Mouse (Mus musculus): ENCODE measurements around the gene Gm17490. TPM values are rescaled to one million over a fixed set of nuclear protein-coding genes. Genes with fewer than 3 reads are reported as not detected.

Gene Gm17490
- polyA plus RNA-seq (2015; fragmentation: Nextera tagmentation; extraction: Ambion mirVana), result not detected in 2 replicates

GRCm38 (mm10) chr2:11625890-11626289 lies at the start of gene Gm17490:
TSS of gene Gm17490 (minus strand) at chr2:11626264.
- Histone ChIP-seq H3K4me1 (replicated peaks; ENCODE audit: control insufficient read depth, insufficient read depth, low read length) (no peaks in the 10 kb centered on the region), H3K4me3 (replicated peaks; ENCODE audit: low read length) (no peak within 1 kb of the TSS), H3K9ac (replicated peaks; ENCODE audit: low read depth, low read length) (no peak within 1 kb of the TSS), H3K27me3 (replicated peaks; ENCODE audit: control insufficient read depth, insufficient read depth, low read length) (no peaks in the 10 kb centered on the region), H3K9me3 (ENCODE audit: control insufficient read depth, low read length) (no peaks in the 10 kb centered on the region), H3K36me3 (ENCODE audit: control insufficient read depth, insufficient read depth) (no peaks in the 10 kb centered on the region), H3K4me2 (ENCODE audit: low read length) (no peak within 1 kb of the TSS), H3K27ac (ENCODE audit: low read length) (no peak within 1 kb of the TSS)
- WGBS, result 94% methylated on average over 5 of the region's 5 CpGs
- no peak for ATAC-seq

GRCm38 (mm10) chr2:11672144-11672543 lies 46.1 kb upstream of the Gm17490 start:
- Histone ChIP-seq H3K27ac (ENCODE audit: low read length) (no peak overlapping the region), H3K4me1 (replicated peaks; ENCODE audit: control insufficient read depth, insufficient read depth, low read length) (no peaks in the 10 kb centered on the region), H3K4me3 (replicated peaks; ENCODE audit: low read length) (no peak overlapping the region), H3K9ac (replicated peaks; ENCODE audit: low read depth, low read length) (no peak overlapping the region), H3K9me3 (ENCODE audit: control insufficient read depth, low read length) (peaks cover 2% of the 10 kb centered on the region; the same call in 1 of the 2 replicates), H3K27me3 (replicated peaks; ENCODE audit: control insufficient read depth, insufficient read depth, low read length) (no peaks in the 10 kb centered on the region), H3K36me3 (ENCODE audit: control insufficient read depth, insufficient read depth) (no peaks in the 10 kb centered on the region), H3K4me2 (ENCODE audit: low read length) (no peak overlapping the region)
- 16% methylated on average over 3 of the region's 3 CpGs for WGBS
- ATAC-seq, result no peak

- Histone ChIP-seq H3K27me3 (replicated peaks; ENCODE audit: control insufficient read depth, insufficient read depth, low read length) (no peaks in the 10 kb centered on the region), H3K4me2 (ENCODE audit: low read length) (no peak overlapping the region), H3K4me1 (replicated peaks; ENCODE audit: control insufficient read depth, insufficient read depth, low read length) (peaks cover 3% of the 10 kb centered on the region; the same call in 1 of the 2 replicates), H3K9me3 (ENCODE audit: control insufficient read depth, low read length) (no peaks in the 10 kb centered on the region), H3K36me3 (ENCODE audit: control insufficient read depth, insufficient read depth) (no peaks in the 10 kb centered on the region), H3K4me3 (replicated peaks; ENCODE audit: low read length) (no peak overlapping the region), H3K27ac (ENCODE audit: low read length) (no peak overlapping the region), H3K9ac (replicated peaks; ENCODE audit: low read depth, low read length) (no peak overlapping the region)
- 90% methylated on average over 3 of the region's 3 CpGs for WGBS
- no peak for ATAC-seq
Observed at GRCm38 (mm10) chr2:11665326-11665725, 39.3 kb upstream of the Gm17490 start.

GRCm38 (mm10) chr2:11664806-11665205 lies 38.7 kb upstream of the Gm17490 start:
- Histone ChIP-seq H3K4me1 (replicated peaks; ENCODE audit: control insufficient read depth, insufficient read depth, low read length) (peaks cover 3% of the 10 kb centered on the region; the same call in 1 of the 2 replicates), H3K27me3 (replicated peaks; ENCODE audit: control insufficient read depth, insufficient read depth, low read length) (no peaks in the 10 kb centered on the region), H3K4me3 (replicated peaks; ENCODE audit: low read length) (no peak overlapping the region), H3K4me2 (ENCODE audit: low read length) (no peak overlapping the region), H3K9ac (replicated peaks; ENCODE audit: low read depth, low read length) (no peak overlapping the region), H3K27ac (ENCODE audit: low read length) (no peak overlapping the region), H3K36me3 (ENCODE audit: control insufficient read depth, insufficient read depth) (no peaks in the 10 kb centered on the region), H3K9me3 (ENCODE audit: control insufficient read depth, low read length) (no peaks in the 10 kb centered on the region)
- ATAC-seq, result no peak
- 80% methylated on average over 4 of the region's 4 CpGs for WGBS

GRCm38 (mm10) chr2:11664367-11664766 lies 38.3 kb upstream of the Gm17490 start:
- peaks cover 3% of the 10 kb centered on the region; the same call in 1 of the 2 replicates for H3K4me1 ChIP-seq (replicated peaks; ENCODE audit: control insufficient read depth, insufficient read depth, low read length)
- H3K4me2 ChIP-seq (ENCODE audit: low read length), result peak overlapping the region; percentile 33
- no peak overlapping the region for H3K27ac ChIP-seq (ENCODE audit: low read length)
- no peak overlapping the region; the same call in 1 of the 2 replicates for H3K9ac ChIP-seq (replicated peaks; ENCODE audit: low read depth, low read length)
- no peaks in the 10 kb centered on the region for H3K27me3 ChIP-seq (replicated peaks; ENCODE audit: control insufficient read depth, insufficient read depth, low read length)
- no peaks in the 10 kb centered on the region for H3K9me3 ChIP-seq (ENCODE audit: control insufficient read depth, low read length)
- no peaks in the 10 kb centered on the region for H3K36me3 ChIP-seq (ENCODE audit: control insufficient read depth, insufficient read depth)
- 39% methylated on average over 6 of the region's 6 CpGs for WGBS
- 0 out of 2 replicates have a peak overlapping the region, but pooled peaks have one; percentile 4 for H3K4me3 ChIP-seq (replicated peaks; ENCODE audit: low read length)
- peak; percentile 66 for ATAC-seq

- Histone ChIP-seq H3K27me3 (replicated peaks; ENCODE audit: control insufficient read depth, insufficient read depth, low read length) (no peaks in the 10 kb centered on the region), H3K9me3 (ENCODE audit: control insufficient read depth, low read length) (no peaks in the 10 kb centered on the region), H3K27ac (ENCODE audit: low read length) (no peak overlapping the region), H3K36me3 (ENCODE audit: control insufficient read depth, insufficient read depth) (no peaks in the 10 kb centered on the region), H3K4me2 (ENCODE audit: low read length) (peak overlapping the region; percentile 33), H3K4me3 (replicated peaks; ENCODE audit: low read length) (0 out of 2 replicates have a peak overlapping the region, but pooled peaks have one; percentile 4), H3K4me1 (replicated peaks; ENCODE audit: control insufficient read depth, insufficient read depth, low read length) (peaks cover 3% of the 10 kb centered on the region; the same call in 1 of the 2 replicates), H3K9ac (replicated peaks; ENCODE audit: low read depth, low read length) (no peak overlapping the region; the same call in 1 of the 2 replicates)
- peak; percentile 90 for ATAC-seq
- WGBS, result 5% methylated on average over 10 of the region's 10 CpGs
Observed at GRCm38 (mm10) chr2:11663961-11664360, 37.9 kb upstream of the Gm17490 start.

- Histone ChIP-seq H3K27ac (ENCODE audit: low read length) (no peak overlapping the region), H3K4me3 (replicated peaks; ENCODE audit: low read length) (no peak overlapping the region), H3K9ac (replicated peaks; ENCODE audit: low read depth, low read length) (no peak overlapping the region), H3K4me1 (replicated peaks; ENCODE audit: control insufficient read depth, insufficient read depth, low read length) (peaks cover 3% of the 10 kb centered on the region; the same call in 1 of the 2 replicates), H3K27me3 (replicated peaks; ENCODE audit: control insufficient read depth, insufficient read depth, low read length) (no peaks in the 10 kb centered on the region), H3K4me2 (ENCODE audit: low read length) (no peak overlapping the region), H3K9me3 (ENCODE audit: control insufficient read depth, low read length) (no peaks in the 10 kb centered on the region), H3K36me3 (ENCODE audit: control insufficient read depth, insufficient read depth) (no peaks in the 10 kb centered on the region)
- no peak for ATAC-seq
- WGBS, result 89% methylated on average over 1 of the region's 1 CpGs
Observed at GRCm38 (mm10) chr2:11662907-11663230, 36.8 kb upstream of the Gm17490 start.

GRCm38 (mm10) chr2:11662143-11662906 lies 36.3 kb upstream of the Gm17490 start:
- ATAC-seq, result no peak
- H3K9ac ChIP-seq (replicated peaks; ENCODE audit: low read depth, low read length), result no peak overlapping the region
- H3K9me3 ChIP-seq (ENCODE audit: control insufficient read depth, low read length), result no peaks in the 10 kb centered on the region
- H3K27ac ChIP-seq (ENCODE audit: low read length), result no peak overlapping the region
- WGBS, result 85% methylated on average over 6 of the region's 6 CpGs
- no peak overlapping the region for H3K4me3 ChIP-seq (replicated peaks; ENCODE audit: low read length)
- no peaks in the 10 kb centered on the region for H3K27me3 ChIP-seq (replicated peaks; ENCODE audit: control insufficient read depth, insufficient read depth, low read length)
- peaks cover 3% of the 10 kb centered on the region; the same call in 1 of the 2 replicates for H3K4me1 ChIP-seq (replicated peaks; ENCODE audit: control insufficient read depth, insufficient read depth, low read length)
- no peaks in the 10 kb centered on the region for H3K36me3 ChIP-seq (ENCODE audit: control insufficient read depth, insufficient read depth)
- no peak overlapping the region for H3K4me2 ChIP-seq (ENCODE audit: low read length)

GRCm38 (mm10) chr2:11659263-11659662 lies 33.2 kb upstream of the Gm17490 start:
- peaks cover 3% of the 10 kb centered on the region; the same call in 1 of the 2 replicates for H3K4me1 ChIP-seq (replicated peaks; ENCODE audit: control insufficient read depth, insufficient read depth, low read length)
- H3K36me3 ChIP-seq (ENCODE audit: control insufficient read depth, insufficient read depth), result no peaks in the 10 kb centered on the region
- no peak overlapping the region for H3K27ac ChIP-seq (ENCODE audit: low read length)
- H3K27me3 ChIP-seq (replicated peaks; ENCODE audit: control insufficient read depth, insufficient read depth, low read length), result no peaks in the 10 kb centered on the region
- H3K9ac ChIP-seq (replicated peaks; ENCODE audit: low read depth, low read length), result no peak overlapping the region
- no peak overlapping the region for H3K4me2 ChIP-seq (ENCODE audit: low read length)
- no peak for ATAC-seq
- no peak overlapping the region for H3K4me3 ChIP-seq (replicated peaks; ENCODE audit: low read length)
- WGBS, result 21% methylated on average over 2 of the region's 2 CpGs
- H3K9me3 ChIP-seq (ENCODE audit: control insufficient read depth, low read length), result no peaks in the 10 kb centered on the region

Data from forebrain, embryonic 16.5 days (tissue).